Mouse (Mus musculus): Measurements from ENCODE around the gene Pimreg. TPM values are rescaled to one million over a fixed set of nuclear protein-coding genes. Genes with fewer than 3 reads are reported as not detected.

Gene Pimreg
- polyA plus RNA-seq, 1 experiment from 2014 or later: 114 TPM

DNA sequence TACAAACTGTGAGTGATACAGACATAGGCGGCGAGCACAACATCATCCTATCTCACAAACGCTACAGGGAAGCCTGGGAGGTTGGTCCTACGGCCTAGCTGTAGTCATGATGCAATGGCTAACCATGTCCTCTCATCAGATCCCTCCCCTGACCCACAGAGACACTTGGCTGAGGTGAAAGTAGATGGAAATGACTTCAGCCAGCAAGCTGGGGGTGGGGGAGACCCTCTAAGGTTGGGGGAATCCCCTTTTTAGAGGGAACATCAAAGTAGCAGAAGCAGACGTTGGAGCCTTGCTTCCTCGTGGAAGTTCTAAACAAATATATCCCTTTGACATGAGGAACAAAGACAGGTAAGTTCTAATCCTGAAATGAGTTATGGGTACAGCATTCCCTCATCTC lies 22.6 kb downstream of the Pimreg start:
- no peak for ATAC-seq (ENCODE audit: insufficient number of reproducible peaks, insufficient read depth, low FRiP score, low read depth)

DNA sequence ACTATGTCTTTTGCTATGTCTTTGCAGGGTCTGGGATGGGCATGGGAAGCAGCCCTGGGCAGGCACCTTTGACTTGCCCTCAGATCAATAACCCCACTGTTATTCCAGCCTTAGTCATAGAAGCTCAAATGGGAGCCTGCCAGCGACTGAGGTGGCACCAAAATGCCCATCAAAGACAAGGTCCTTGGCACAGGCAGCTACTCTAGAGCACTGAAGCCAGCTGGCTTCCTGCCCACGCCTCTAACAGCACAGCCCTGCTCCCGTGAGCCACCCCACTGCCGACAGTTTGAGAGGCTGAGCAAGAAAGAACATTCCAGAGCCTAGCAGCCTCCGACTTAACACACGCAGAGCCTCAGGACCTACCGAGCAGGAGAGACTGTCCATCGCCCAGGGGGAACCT lies 23.3 kb downstream of the Pimreg start:
- Histone ChIP-seq H3K4me1 (ENCODE audit: control insufficient read depth, insufficient read depth, low read length) (no peaks in the 10 kb centered on the region), H3K9me3 (ENCODE audit: control insufficient read depth, low read depth, low read length) (peaks cover 3% of the 10 kb centered on the region; the same call in 1 of the 2 replicates), H3K36me3 (ENCODE audit: control insufficient read depth, insufficient read depth, low read length) (no peaks in the 10 kb centered on the region), H3K4me2 (replicated peaks; ENCODE audit: low read depth, low read length) (no peak overlapping the region), H3K27me3 (ENCODE audit: control insufficient read depth, insufficient read depth, low read length) (no peaks in the 10 kb centered on the region), H3K9ac (replicated peaks; ENCODE audit: low read depth, low read length) (no peak overlapping the region), H3K4me3 (ENCODE audit: low read depth, low read length) (no peak overlapping the region), H3K27ac (ENCODE audit: low read length) (no peak overlapping the region)
- WGBS: 84% methylated on average over 8 of the region's 8 CpGs
- no peak for ATAC-seq (ENCODE audit: insufficient number of reproducible peaks, insufficient read depth, low FRiP score, low read depth)

More for the DNA sequence above, 22.6 kb downstream of the Pimreg start:
- H3K4me2 ChIP-seq (replicated peaks; ENCODE audit: low read depth, low read length): no peak overlapping the region
- H3K9me3 ChIP-seq (ENCODE audit: control insufficient read depth, low read depth, low read length): peaks cover 3% of the 10 kb centered on the region; the same call in 1 of the 2 replicates
- WGBS: 75% methylated on average over 6 of the region's 6 CpGs
- H3K27ac ChIP-seq (ENCODE audit: low read length): no peak overlapping the region
- no peak overlapping the region for H3K9ac ChIP-seq (replicated peaks; ENCODE audit: low read depth, low read length)
- H3K36me3 ChIP-seq (ENCODE audit: control insufficient read depth, insufficient read depth, low read length): no peaks in the 10 kb centered on the region
- no peaks in the 10 kb centered on the region for H3K4me1 ChIP-seq (ENCODE audit: control insufficient read depth, insufficient read depth, low read length)
- H3K4me3 ChIP-seq (ENCODE audit: low read depth, low read length): no peak overlapping the region
- no peaks in the 10 kb centered on the region for H3K27me3 ChIP-seq (ENCODE audit: control insufficient read depth, insufficient read depth, low read length)

DNA sequence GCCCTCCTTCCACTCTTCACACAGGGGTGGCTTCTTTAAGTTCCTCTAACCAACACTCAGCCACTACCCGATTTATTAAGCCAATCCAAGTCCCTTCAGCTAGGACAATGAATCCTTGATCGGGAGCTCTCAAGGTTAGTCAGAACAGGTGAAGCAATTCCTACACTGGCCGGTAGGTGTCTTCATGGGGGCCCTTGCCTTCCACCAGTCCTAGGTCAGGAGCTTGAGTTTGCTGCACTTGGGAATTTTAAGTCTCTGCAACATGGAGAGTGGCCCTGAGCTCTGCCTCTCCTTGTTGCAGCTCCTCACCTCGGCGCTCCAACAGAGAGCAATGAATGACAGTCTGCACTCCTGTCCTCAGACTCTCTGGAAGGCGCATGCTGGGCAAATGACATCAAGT lies 24.5 kb downstream of the Pimreg start:
- peaks cover 3% of the 10 kb centered on the region; the same call in 1 of the 2 replicates for H3K9me3 ChIP-seq (ENCODE audit: control insufficient read depth, low read depth, low read length)
- no peak for ATAC-seq (ENCODE audit: insufficient number of reproducible peaks, insufficient read depth, low FRiP score, low read depth)
- no peaks in the 10 kb centered on the region for H3K4me1 ChIP-seq (ENCODE audit: control insufficient read depth, insufficient read depth, low read length)
- WGBS: 40% methylated on average over 6 of the region's 6 CpGs
- no peak overlapping the region for H3K9ac ChIP-seq (replicated peaks; ENCODE audit: low read depth, low read length)
- no peaks in the 10 kb centered on the region for H3K36me3 ChIP-seq (ENCODE audit: control insufficient read depth, insufficient read depth, low read length)
- no peak overlapping the region for H3K27ac ChIP-seq (ENCODE audit: low read length)
- no peak overlapping the region for H3K4me2 ChIP-seq (replicated peaks; ENCODE audit: low read depth, low read length)
- no peaks in the 10 kb centered on the region for H3K27me3 ChIP-seq (ENCODE audit: control insufficient read depth, insufficient read depth, low read length)
- no peak overlapping the region for H3K4me3 ChIP-seq (ENCODE audit: low read depth, low read length)

GRCm38 (mm10) chr11:72067326-72067725 lies 25.5 kb downstream of the Pimreg start:
- no peak overlapping the region for H3K4me3 ChIP-seq (ENCODE audit: low read depth, low read length)
- H3K27me3 ChIP-seq (ENCODE audit: control insufficient read depth, insufficient read depth, low read length): no peaks in the 10 kb centered on the region
- WGBS: 79% methylated on average over 5 of the region's 5 CpGs
- H3K9me3 ChIP-seq (ENCODE audit: control insufficient read depth, low read depth, low read length): peaks cover 3% of the 10 kb centered on the region; the same call in 1 of the 2 replicates
- no peak for ATAC-seq (ENCODE audit: insufficient number of reproducible peaks, insufficient read depth, low FRiP score, low read depth)
- no peaks in the 10 kb centered on the region for H3K4me1 ChIP-seq (ENCODE audit: control insufficient read depth, insufficient read depth, low read length)
- no peak overlapping the region for H3K27ac ChIP-seq (ENCODE audit: low read length)
- no peak overlapping the region for H3K4me2 ChIP-seq (replicated peaks; ENCODE audit: low read depth, low read length)
- no peak overlapping the region for H3K9ac ChIP-seq (replicated peaks; ENCODE audit: low read depth, low read length)
- no peaks in the 10 kb centered on the region for H3K36me3 ChIP-seq (ENCODE audit: control insufficient read depth, insufficient read depth, low read length)

DNA sequence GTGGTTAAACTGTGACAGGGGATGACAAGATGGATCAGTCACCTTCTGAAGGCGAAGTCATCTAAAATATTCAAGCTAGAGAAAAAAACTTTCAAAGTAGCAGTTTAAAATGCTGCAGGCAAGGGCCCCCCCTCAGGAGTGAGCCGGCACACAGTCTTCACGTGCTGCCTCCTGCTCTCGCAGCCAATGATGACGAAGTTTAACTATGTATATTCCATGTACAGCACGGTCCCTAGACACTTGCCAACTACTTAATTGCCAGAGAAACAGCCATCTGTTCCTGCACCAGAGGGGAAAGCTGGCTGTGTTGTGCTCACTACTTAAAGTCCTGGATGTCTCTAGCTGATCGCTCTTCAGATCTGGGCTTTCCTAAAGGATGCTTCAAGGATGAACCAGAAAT lies 26.2 kb downstream of the Pimreg start:
- no peak overlapping the region for H3K4me3 ChIP-seq (ENCODE audit: low read depth, low read length)
- no peaks in the 10 kb centered on the region for H3K36me3 ChIP-seq (ENCODE audit: control insufficient read depth, insufficient read depth, low read length)
- H3K4me1 ChIP-seq (ENCODE audit: control insufficient read depth, insufficient read depth, low read length): no peaks in the 10 kb centered on the region
- H3K9ac ChIP-seq (replicated peaks; ENCODE audit: low read depth, low read length): no peak overlapping the region
- no peak overlapping the region for H3K27ac ChIP-seq (ENCODE audit: low read length)
- no peak for ATAC-seq (ENCODE audit: insufficient number of reproducible peaks, insufficient read depth, low FRiP score, low read depth)
- no peak overlapping the region for H3K4me2 ChIP-seq (replicated peaks; ENCODE audit: low read depth, low read length)
- 62% methylated on average over 7 of the region's 7 CpGs for WGBS
- H3K9me3 ChIP-seq (ENCODE audit: control insufficient read depth, low read depth, low read length): peaks cover 3% of the 10 kb centered on the region; the same call in 1 of the 2 replicates
- H3K27me3 ChIP-seq (ENCODE audit: control insufficient read depth, insufficient read depth, low read length): no peaks in the 10 kb centered on the region

GRCm38 (mm10) chr11:72070733-72071132 lies 28.9 kb downstream of the Pimreg start:
- H3K4me2 ChIP-seq (replicated peaks; ENCODE audit: low read depth, low read length): no peak overlapping the region
- WGBS: 76% methylated on average over 9 of the region's 9 CpGs
- H3K36me3 ChIP-seq (ENCODE audit: control insufficient read depth, insufficient read depth, low read length): no peaks in the 10 kb centered on the region
- no peak overlapping the region for H3K4me3 ChIP-seq (ENCODE audit: low read depth, low read length)
- no peaks in the 10 kb centered on the region for H3K4me1 ChIP-seq (ENCODE audit: control insufficient read depth, insufficient read depth, low read length)
- no peak for ATAC-seq (ENCODE audit: insufficient number of reproducible peaks, insufficient read depth, low FRiP score, low read depth)
- no peak overlapping the region for H3K27ac ChIP-seq (ENCODE audit: low read length)
- no peaks in the 10 kb centered on the region for H3K9me3 ChIP-seq (ENCODE audit: control insufficient read depth, low read depth, low read length)
- no peak overlapping the region for H3K9ac ChIP-seq (replicated peaks; ENCODE audit: low read depth, low read length)
- H3K27me3 ChIP-seq (ENCODE audit: control insufficient read depth, insufficient read depth, low read length): no peaks in the 10 kb centered on the region

DNA sequence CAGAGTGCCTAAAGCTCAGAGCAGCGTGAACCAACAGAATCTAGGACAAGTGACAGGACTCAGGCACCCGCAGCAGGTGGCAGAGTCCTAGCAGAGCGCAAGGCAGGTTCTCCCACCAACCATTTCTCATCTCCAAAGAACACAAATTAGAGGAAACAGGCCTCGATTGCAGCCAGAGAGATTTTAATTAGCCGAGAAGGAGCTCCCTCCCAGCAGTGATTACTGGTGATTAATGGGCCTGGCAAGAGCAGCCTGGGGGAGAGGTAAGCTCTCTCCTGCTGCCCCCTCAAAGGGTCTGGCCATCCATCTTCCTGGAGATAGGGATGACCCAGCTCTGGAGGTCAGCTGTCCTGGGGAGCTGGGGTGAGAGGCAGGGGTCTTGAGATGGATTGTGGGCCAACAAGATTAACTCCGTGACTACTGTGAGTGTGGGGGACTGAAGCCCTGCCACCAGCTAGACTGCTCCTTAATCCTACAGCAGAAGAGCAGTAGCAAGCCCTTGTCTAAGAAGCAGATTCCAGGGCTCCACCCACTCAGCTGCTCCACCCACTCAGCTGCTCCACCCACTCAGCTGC lies 30.6 kb downstream of the Pimreg start:
- Histone ChIP-seq H3K4me2 (replicated peaks; ENCODE audit: low read depth, low read length) (no peak overlapping the region), H3K4me3 (ENCODE audit: low read depth, low read length) (no peak overlapping the region), H3K9ac (replicated peaks; ENCODE audit: low read depth, low read length) (no peak overlapping the region), H3K27me3 (ENCODE audit: control insufficient read depth, insufficient read depth, low read length) (no peaks in the 10 kb centered on the region), H3K36me3 (ENCODE audit: control insufficient read depth, insufficient read depth, low read length) (no peaks in the 10 kb centered on the region), H3K27ac (ENCODE audit: low read length) (no peak overlapping the region), H3K4me1 (ENCODE audit: control insufficient read depth, insufficient read depth, low read length) (no peaks in the 10 kb centered on the region), H3K9me3 (ENCODE audit: control insufficient read depth, low read depth, low read length) (no peaks in the 10 kb centered on the region)
- 15% methylated on average over 6 of the region's 6 CpGs for WGBS
- no peak for ATAC-seq (ENCODE audit: insufficient number of reproducible peaks, insufficient read depth, low FRiP score, low read depth)

DNA sequence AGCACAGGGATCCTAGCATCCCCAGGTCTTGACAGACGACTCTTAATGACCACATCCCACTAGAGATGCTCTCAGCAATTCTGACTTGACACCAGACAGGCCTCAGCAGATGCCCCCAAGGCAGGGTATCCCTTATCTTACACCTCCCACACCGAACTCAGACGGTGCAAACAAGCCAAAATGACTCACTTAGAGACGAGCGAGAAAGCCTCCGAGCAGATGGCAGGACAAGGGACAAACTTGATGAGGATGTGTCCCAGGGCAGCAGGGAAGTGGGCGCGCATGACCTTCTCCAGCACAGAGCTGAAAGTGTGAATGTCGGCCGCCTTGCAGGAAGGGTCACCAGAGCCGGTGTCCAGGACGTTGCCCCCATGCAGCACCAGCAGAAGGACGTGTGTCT lies 32.4 kb downstream of the Pimreg start:
- Histone ChIP-seq H3K27ac (ENCODE audit: low read length) (no peak overlapping the region), H3K9ac (replicated peaks; ENCODE audit: low read depth, low read length) (no peak overlapping the region), H3K27me3 (ENCODE audit: control insufficient read depth, insufficient read depth, low read length) (no peaks in the 10 kb centered on the region), H3K36me3 (ENCODE audit: control insufficient read depth, insufficient read depth, low read length) (no peaks in the 10 kb centered on the region), H3K4me1 (ENCODE audit: control insufficient read depth, insufficient read depth, low read length) (no peaks in the 10 kb centered on the region), H3K9me3 (ENCODE audit: control insufficient read depth, low read depth, low read length) (no peaks in the 10 kb centered on the region), H3K4me2 (replicated peaks; ENCODE audit: low read depth, low read length) (no peak overlapping the region), H3K4me3 (ENCODE audit: low read depth, low read length) (no peak overlapping the region)
- WGBS: 66% methylated on average over 13 of the region's 13 CpGs
- ATAC-seq (ENCODE audit: insufficient number of reproducible peaks, insufficient read depth, low FRiP score, low read depth): no peak

DNA sequence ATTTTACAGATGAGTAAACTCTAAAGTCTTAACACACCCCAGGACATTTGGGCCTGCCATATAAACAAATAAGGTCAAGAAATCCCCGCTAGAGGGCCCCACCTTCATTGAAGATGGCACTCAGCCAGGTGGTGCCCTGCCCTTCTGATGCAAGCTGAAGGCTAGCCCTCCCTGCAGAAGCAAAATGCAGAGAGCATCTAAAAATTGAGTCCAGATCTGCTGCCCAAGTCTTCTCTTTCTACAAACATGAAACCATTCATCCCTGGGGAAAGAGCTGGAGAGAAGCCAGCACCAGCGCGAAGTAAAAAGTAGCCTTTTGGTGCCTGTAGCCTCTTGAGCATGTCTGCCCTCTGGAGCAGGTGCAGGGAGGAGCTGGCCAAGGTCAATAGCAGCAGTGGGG lies 36.2 kb downstream of the Pimreg start:
- ATAC-seq (ENCODE audit: insufficient number of reproducible peaks, insufficient read depth, low FRiP score, low read depth): no peak
- H3K27ac ChIP-seq (ENCODE audit: low read length): no peak overlapping the region
- H3K27me3 ChIP-seq (ENCODE audit: control insufficient read depth, insufficient read depth, low read length): no peaks in the 10 kb centered on the region
- no peaks in the 10 kb centered on the region for H3K36me3 ChIP-seq (ENCODE audit: control insufficient read depth, insufficient read depth, low read length)
- no peak overlapping the region for H3K4me2 ChIP-seq (replicated peaks; ENCODE audit: low read depth, low read length)
- WGBS: 47% methylated on average over 3 of the region's 3 CpGs
- H3K4me3 ChIP-seq (ENCODE audit: low read depth, low read length): no peak overlapping the region
- H3K4me1 ChIP-seq (ENCODE audit: control insufficient read depth, insufficient read depth, low read length): no peaks in the 10 kb centered on the region
- H3K9me3 ChIP-seq (ENCODE audit: control insufficient read depth, low read depth, low read length): no peaks in the 10 kb centered on the region
- H3K9ac ChIP-seq (replicated peaks; ENCODE audit: low read depth, low read length): no peak overlapping the region
